Mouse (Mus musculus) MEL (cell line): ENCODE measurements around the gene C1galt1c1.

Experiments used
- CTCF ChIP-seq, 3 experiments: IDR thresholded peaks in 2 of 3; conservative IDR thresholded peaks in 1 of 3; 2 replicates each; pipeline ENCODE4 v1.5.1; 2011 to 2012; ENCODE audit warnings: low read length in 3 of 3, low read depth in 2 of 3, mild to moderate bottlenecking in 2 of 3, improper control_type of control experiment in 1 of 3, inconsistent platforms in 1 of 3, mixed read lengths in 1 of 3, moderate library complexity in 1 of 3; ENCODE audit not compliant: control insufficient read depth in 1 of 3, insufficient read depth in 1 of 3, poor library complexity in 1 of 3, severe bottlenecking in 1 of 3
- GATA1 ChIP-seq: IDR thresholded peaks from 2 replicates; pipeline ENCODE4 v1.6.1; 2011; ENCODE audit warnings: low read depth, low read length, improper control_type of control experiment
- POLR2AphosphoS2 ChIP-seq: IDR thresholded peaks from 2 replicates; pipeline ENCODE4 v1.6.1; 2011; ENCODE audit warnings: low read length, improper control_type of control experiment
- POLR2AphosphoS5 ChIP-seq: IDR thresholded peaks from 2 replicates; pipeline ENCODE4 v1.6.1; 2012; ENCODE audit warnings: low read depth, borderline replicate concordance, mild to moderate bottlenecking, inconsistent platforms, low read length, moderate library complexity, mixed read lengths
- TAL1 ChIP-seq: IDR thresholded peaks from 2 replicates; pipeline ENCODE4 v1.6.1; 2012; ENCODE audit warnings: mild to moderate bottlenecking, inconsistent platforms, low read length, moderate library complexity, mixed read lengths
- USF1 ChIP-seq: IDR thresholded peaks from 2 replicates; pipeline ENCODE4 v1.6.1; 2014; ENCODE audit warnings: low read depth, mild to moderate bottlenecking, inconsistent platforms, low read length, improper control_type of control experiment, moderate library complexity
- ZKSCAN1 ChIP-seq: IDR thresholded peaks from 2 replicates; pipeline ENCODE4 v1.6.1; 2012; ENCODE audit warnings: low read depth, mild to moderate bottlenecking, inconsistent platforms, low read length, improper control_type of control experiment, moderate library complexity

DNA sequence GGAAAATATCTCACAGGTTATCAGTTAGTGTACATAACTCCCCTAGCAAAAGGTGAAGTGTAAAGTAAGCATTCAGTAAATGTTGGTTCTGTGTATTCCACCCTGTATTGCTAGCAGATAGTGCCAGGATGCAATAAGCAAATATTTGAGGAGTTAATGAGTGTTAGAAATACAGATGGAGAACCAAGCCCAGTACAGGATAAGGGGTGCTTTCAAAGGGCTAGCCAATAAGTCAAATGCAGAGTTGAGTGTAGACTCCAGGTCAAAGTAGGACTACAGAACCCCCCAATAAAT lies 698 bp upstream of the C1galt1c1 start:
- TF ChIP-seq POLR2AphosphoS5 (no peak), USF1 (no peak), ZKSCAN1 (no peak), GATA1 (no peak), TAL1 (no peak), POLR2AphosphoS2 (no peak), CTCF (IDR thresholded peaks at IDR 0.05 in 2 of 3, conservative IDR thresholded peaks at IDR 0.05 in 1 of 3; ENCODE audit: control insufficient read depth in 1 of 3, insufficient read depth in 1 of 3, low read depth in 2 of 3, low read length in 3 of 3, poor library complexity in 1 of 3, severe bottlenecking in 1 of 3) (no peak)
